Mouse (Mus musculus) ES-E14 (cell line): ENCODE data around the gene Pkd1. TPM values are rescaled to one million over a fixed set of nuclear protein-coding genes. Genes with fewer than 3 reads are reported as not detected.

ENCODE experiments used
- DNase-seq: peaks from one replicate; pipeline ENCODE4 v3.0.0-alpha.2; 2013; ENCODE audit warnings: low read depth, low spot score
- H3K27ac ChIP-seq: 2 replicates; pipeline ENCODE4 v1.5.1; 2012; ENCODE audit warnings: low read depth, mild to moderate bottlenecking, low read length, moderate library complexity, mixed read lengths; ENCODE audit not compliant: poor library complexity, insufficient read depth, severe bottlenecking
- H3K36me3 ChIP-seq: 2 replicates; pipeline ENCODE4 v1.6.1; 2012; ENCODE audit warnings: mild to moderate bottlenecking, low read length, moderate library complexity, mixed read lengths; ENCODE audit not compliant: control insufficient read depth, poor library complexity, insufficient read depth, severe bottlenecking
- H3K4me1 ChIP-seq, 2 experiments: fragments of 150-350 bp in 1 of 2; sonication (generic) in 1 of 2; 2 replicates each; pipeline ENCODE4 v1.6.1; 2012; ENCODE audit warnings: low read length in 2 of 2, mild to moderate bottlenecking in 1 of 2, mixed read lengths in 1 of 2; ENCODE audit not compliant: control insufficient read depth in 2 of 2, insufficient read depth in 2 of 2, poor library complexity in 1 of 2
- H3K4me3 ChIP-seq, 2 experiments: fragments of 150-350 bp in 1 of 2; sonication (generic) in 1 of 2; 2 replicates each; pipeline ENCODE4 v1.5.1; 2012; ENCODE audit warnings: low read length in 2 of 2, low read depth in 1 of 2, mild to moderate bottlenecking in 1 of 2, mixed read lengths in 1 of 2; ENCODE audit not compliant: insufficient read depth in 1 of 2, poor library complexity in 1 of 2, severe bottlenecking in 1 of 2
- H3K9ac ChIP-seq: 2 replicates; pipeline ENCODE4 v1.6.1; 2012; ENCODE audit warnings: low read depth, mild to moderate bottlenecking, low read length, mixed read lengths; ENCODE audit not compliant: poor library complexity, insufficient read depth, severe bottlenecking
- H3K9me3 ChIP-seq: fragments of 150-350 bp; sonication (generic); 2 replicates; pipeline ENCODE4 v1.6.1; 2012; ENCODE audit warnings: low read depth, mild to moderate bottlenecking, low read length; ENCODE audit not compliant: control insufficient read depth, insufficient read depth
- CHD2 ChIP-seq: IDR thresholded peaks from 2 replicates; pipeline ENCODE4 v1.6.1; 2014; ENCODE audit warnings: mild to moderate bottlenecking, low read depth, low read length, inconsistent platforms
- HCFC1 ChIP-seq: IDR thresholded peaks from 2 replicates; pipeline ENCODE4 v1.6.1; 2012; ENCODE audit warnings: low read length, inconsistent platforms, borderline replicate concordance; ENCODE audit not compliant: insufficient read depth
- MAFK ChIP-seq: IDR thresholded peaks from 2 replicates; pipeline ENCODE4 v1.6.1; 2014; ENCODE audit warnings: mild to moderate bottlenecking, low read depth, low read length, inconsistent platforms; ENCODE audit not compliant: insufficient read depth
- ZC3H11A ChIP-seq: IDR thresholded peaks from 2 replicates; pipeline ENCODE4 v1.6.1; 2012; ENCODE audit warnings: low read depth, mild to moderate bottlenecking, inconsistent platforms, low read length, borderline replicate concordance
- ZNF384 ChIP-seq: IDR thresholded peaks from 2 replicates; pipeline ENCODE4 v1.6.1; 2012; ENCODE audit warnings: low read depth, low read length, inconsistent platforms
- in situ Hi-C, 2 experiments: fragments of 600-800 bp; cut with MboI; formaldehyde crosslinking; loops; one replicate each; pipeline ENCODE4 v1.15.1; 2025; ENCODE audit warnings: low sequenced_read_pairs in 2 of 2, inconsistent platforms in 1 of 2; ENCODE audit not compliant: unreplicated experiment in 2 of 2
- total RNA-seq: library from RNA; depleted of rRNA; stranded (reverse); fragments of 300-350 nt; gene quantifications from 2 replicates; pipeline ENCODE4 v1.2.3, GENCODE M21; 2012; rRNA removed

Gene Pkd1
- total RNA-seq, 1 experiment = 27.8 TPM

DNA sequence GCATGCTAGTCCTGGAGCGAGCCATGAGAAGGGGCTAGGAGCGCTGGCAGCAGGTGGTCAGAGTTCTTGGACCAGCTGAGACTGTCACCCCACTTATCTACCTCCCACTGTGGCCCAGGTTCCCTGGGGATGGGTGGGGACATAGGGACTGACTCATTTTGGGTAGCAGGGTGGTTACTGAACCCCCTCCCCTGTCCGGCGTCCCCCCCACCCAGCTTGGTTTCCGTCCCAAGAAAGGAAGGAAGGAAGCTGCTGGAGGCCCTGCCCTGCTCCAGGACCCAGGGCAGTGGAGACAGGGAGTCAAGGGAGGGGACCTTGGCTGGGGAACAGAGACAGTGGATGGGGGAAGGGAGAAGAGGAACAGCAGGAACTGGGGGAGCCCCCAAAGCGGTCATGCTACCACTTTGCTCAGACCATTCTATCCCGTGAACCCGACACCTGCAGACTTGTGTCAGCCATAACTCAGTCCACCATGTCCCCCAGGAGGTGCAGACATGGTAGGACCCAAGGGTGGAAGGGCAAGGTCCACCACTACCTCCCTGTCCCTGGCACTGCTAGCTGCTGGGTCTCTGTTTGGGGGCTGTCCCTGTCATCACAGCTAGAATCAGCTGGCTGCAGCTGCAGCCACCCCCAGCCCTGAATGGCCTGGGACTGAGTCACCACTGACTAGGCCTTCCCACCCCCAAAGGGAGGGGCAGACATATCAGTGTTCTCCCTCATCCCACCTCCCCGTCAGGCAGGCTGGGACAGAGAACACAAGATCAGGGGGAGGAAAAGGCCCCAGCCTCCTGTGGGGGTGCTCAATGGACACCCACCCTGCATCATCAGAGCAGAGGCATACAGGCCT lies 95.5 kb downstream of the Pkd1 start:
- peaks cover 7 to 31% of the 10 kb centered on the region in 2 experiments; a peak in 3 of 4 replicates for H3K4me1 ChIP-seq
- no peaks in the 10 kb centered on the region for H3K9me3 ChIP-seq
- in situ Hi-C loops = no loop called here
- no peak overlapping the region for H3K9ac ChIP-seq
- no peak for DNase-seq
- no peak overlapping the region for H3K27ac ChIP-seq
- peaks cover 4% of the 10 kb centered on the region; the same call in 1 of the 2 replicates for H3K36me3 ChIP-seq
- H3K4me3 ChIP-seq = no peak overlapping the region
- TF ChIP-seq MAFK (no peak), ZNF384 (no peak), HCFC1 (no peak), ZC3H11A (no peak)

GRCm38 (mm10) chr17:24645916-24646315 lies 96.3 kb downstream of the Pkd1 start:
- no peak overlapping the region for H3K27ac ChIP-seq
- peaks cover 10 to 31% of the 10 kb centered on the region in 2 experiments; a peak in 3 of 4 replicates for H3K4me1 ChIP-seq
- in situ Hi-C loops = no loop called here

More at GRCm38 (mm10) chr17:24645916-24646315, 96.3 kb downstream of the Pkd1 start:
- no peak for DNase-seq
- no peaks in the 10 kb centered on the region for H3K9me3 ChIP-seq
- TF ChIP-seq ZNF384 = no peak
- no peak for TF ChIP-seq ZC3H11A
- TF ChIP-seq MAFK = no peak
- TF ChIP-seq CHD2 = no peak
- H3K36me3 ChIP-seq = peaks cover 4% of the 10 kb centered on the region; the same call in 1 of the 2 replicates
- H3K9ac ChIP-seq = no peak overlapping the region
- H3K4me3 ChIP-seq = no peak overlapping the region

Other genes with a start within 250 kb of the Pkd1 start
- not detected in 2 replicates for gene Abca17, start 198.8 kb upstream of the Pkd1 start, total RNA-seq
- gene Abca3, start 197.9 kb upstream of the Pkd1 start, total RNA-seq = 10.8 and 11.5 TPM in 2 replicates
- gene Rnps1, start 135.3 kb upstream of the Pkd1 start, total RNA-seq = 107 and 138 TPM in 2 replicates
- gene Eci1, start 123.2 kb upstream of the Pkd1 start, total RNA-seq = 38.0 and 42.9 TPM in 2 replicates
- gene Dnase1l2, start 106.7 kb upstream of the Pkd1 start, total RNA-seq = 1.2 and 1.8 TPM in 2 replicates
- 23.4 and 38.2 TPM in 2 replicates for gene E4f1, start 79.5 kb upstream of the Pkd1 start, total RNA-seq
- 12.8 and 16.6 TPM in 2 replicates for gene Pgp, start 79.4 kb upstream of the Pkd1 start, total RNA-seq
- 1.2 and 1.4 TPM in 2 replicates for gene Bricd5, start 76.0 kb upstream of the Pkd1 start, total RNA-seq
- gene Mlst8, start 70.8 kb upstream of the Pkd1 start, total RNA-seq = 24.2 and 32.8 TPM in 2 replicates
- 1.8 and 2.0 TPM in 2 replicates for gene Caskin1, start 61.2 kb upstream of the Pkd1 start, total RNA-seq
- gene Traf7, start 21.9 kb upstream of the Pkd1 start, total RNA-seq = 149 and 228 TPM in 2 replicates
- gene Rab26, start 15.6 kb upstream of the Pkd1 start, total RNA-seq = 2.8 and 7.4 TPM in 2 replicates
- gene Tsc2, start 82.8 kb downstream of the Pkd1 start, total RNA-seq = 93.0 and 118 TPM in 2 replicates
- gene Nthl1, start 82.8 kb downstream of the Pkd1 start, total RNA-seq = 39.4 and 43.0 TPM in 2 replicates
- gene Slc9a3r2, start 100.5 kb downstream of the Pkd1 start, total RNA-seq = 11.4 and 22.7 TPM in 2 replicates
- 3.0 and 6.0 TPM in 2 replicates for gene Npw, start 108.6 kb downstream of the Pkd1 start, total RNA-seq
- 39.7 and 55.9 TPM in 2 replicates for gene Zfp598, start 119.9 kb downstream of the Pkd1 start, total RNA-seq
- 4.1 and 13.1 TPM in 2 replicates for gene Syngr3, start 140.1 kb downstream of the Pkd1 start, total RNA-seq
- 61.8 and 63.4 TPM in 2 replicates for gene Gfer, start 146.3 kb downstream of the Pkd1 start, total RNA-seq
- gene Noxo1, start 146.4 kb downstream of the Pkd1 start, total RNA-seq = 2.9 and 7.5 TPM in 2 replicates
- 108 and 119 TPM in 2 replicates for gene Tbl3, start 157.8 kb downstream of the Pkd1 start, total RNA-seq
- gene Rnf151, start 168.2 kb downstream of the Pkd1 start, total RNA-seq = 0.71 and 0.95 TPM in 2 replicates
- 3,495 and 3,661 TPM in 2 replicates for gene Rps2, start 168.3 kb downstream of the Pkd1 start, total RNA-seq
- 147 and 191 TPM in 2 replicates for gene Ndufb10, start 174.6 kb downstream of the Pkd1 start, total RNA-seq
- gene Rpl3l, start 178.0 kb downstream of the Pkd1 start, total RNA-seq = 0.16 and 0.67 TPM in 2 replicates
- 23.5 and 30.2 TPM in 2 replicates for gene Msrb1, start 186.8 kb downstream of the Pkd1 start, total RNA-seq
- gene Hs3st6, start 203.2 kb downstream of the Pkd1 start, total RNA-seq = 1.6 and 2.3 TPM in 2 replicates